Mouse (Mus musculus): Measurements from ENCODE around the gene Fam234b. TPM values are rescaled to one million over a fixed set of nuclear protein-coding genes. Genes with fewer than 3 reads are reported as not detected.

Gene Fam234b
- polyA plus RNA-seq, 1 experiment, result 4.6 TPM

- no peaks in the 10 kb centered on the region for H3K79me3 ChIP-seq (ENCODE audit: low read depth)
- H3K27me3 ChIP-seq (ENCODE audit: control insufficient read depth, insufficient read depth, insufficient read length), result no peaks in the 10 kb centered on the region
- H3K4me3 ChIP-seq (ENCODE audit: insufficient read depth, poor library complexity, severe bottlenecking), result no peak overlapping the region
- no peaks in the 10 kb centered on the region for H3K79me2 ChIP-seq (ENCODE audit: control insufficient read depth, insufficient read depth)
- no peak for TF ChIP-seq CEBPB (IDR thresholded peaks at IDR 0.05; ENCODE audit: low read depth)
- TF ChIP-seq MYOG (IDR thresholded peaks at IDR 0.05; ENCODE audit: control insufficient read depth, extremely low read depth, insufficient read length), result no peak
- no peak overlapping the region for H3ac ChIP-seq (ENCODE audit: control insufficient read depth, insufficient read length, low read depth)
- H3K36me3 ChIP-seq (ENCODE audit: control insufficient read depth, insufficient read depth), result no peaks in the 10 kb centered on the region
These were observed 66.4 kb downstream of the Fam234b start for GRCm38 (mm10) chr6:135264136-135264535.

- H3K36me3 ChIP-seq (ENCODE audit: control insufficient read depth, insufficient read depth), result no peaks in the 10 kb centered on the region
- H3K4me3 ChIP-seq (ENCODE audit: insufficient read depth, poor library complexity, severe bottlenecking), result no peak overlapping the region
- H3K79me2 ChIP-seq (ENCODE audit: control insufficient read depth, insufficient read depth), result no peaks in the 10 kb centered on the region
- no peaks in the 10 kb centered on the region for H3K27me3 ChIP-seq (ENCODE audit: control insufficient read depth, insufficient read depth, insufficient read length)
- no peak overlapping the region for H3ac ChIP-seq (ENCODE audit: control insufficient read depth, insufficient read length, low read depth)
- no peaks in the 10 kb centered on the region for H3K79me3 ChIP-seq (ENCODE audit: low read depth)
- no peak for TF ChIP-seq MYOD1 (IDR thresholded peaks at IDR 0.05; ENCODE audit: control insufficient read depth, insufficient read length, low read depth)
- no peak for TF ChIP-seq MYOG (IDR thresholded peaks at IDR 0.05; ENCODE audit: control insufficient read depth, extremely low read depth, insufficient read length)
- TF ChIP-seq CTCF (IDR thresholded peaks at IDR 0.05; ENCODE audit: control insufficient read depth, insufficient read depth, insufficient read length), result no peak
- TF ChIP-seq FOSL1 (IDR thresholded peaks at IDR 0.05; ENCODE audit: insufficient read depth, low read length, poor library complexity, severe bottlenecking), result no peak
- no peak for TF ChIP-seq CEBPB (IDR thresholded peaks at IDR 0.05; ENCODE audit: low read depth)
These were observed 68.3 kb downstream of the Fam234b start for GRCm38 (mm10) chr6:135266056-135266455.

DNA sequence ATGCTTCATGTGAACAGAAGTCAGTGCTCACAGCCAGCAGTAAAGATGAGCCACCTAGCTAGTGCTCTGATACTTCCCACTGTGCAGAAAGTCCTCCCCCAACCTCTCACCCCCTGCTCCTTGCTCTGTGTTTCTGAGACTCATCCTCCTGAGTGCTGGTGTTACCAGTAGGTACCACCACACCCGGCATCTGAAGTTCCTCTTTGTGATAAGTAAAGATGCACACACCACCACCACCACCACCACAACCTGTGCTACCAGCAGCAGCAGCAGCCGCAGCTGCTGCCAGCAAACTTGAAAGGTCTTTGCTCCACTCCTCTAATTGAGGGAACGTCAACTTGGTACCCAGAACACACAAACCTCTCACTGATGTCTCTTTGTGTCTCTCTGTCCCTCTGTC is 69.4 kb downstream of the Fam234b start:
- no peak for TF ChIP-seq CEBPB (IDR thresholded peaks at IDR 0.05; ENCODE audit: low read depth)
- no peak for TF ChIP-seq CTCF (IDR thresholded peaks at IDR 0.05; ENCODE audit: control insufficient read depth, insufficient read depth, insufficient read length)
- TF ChIP-seq USF1 (IDR thresholded peaks at IDR 0.05; ENCODE audit: low read depth), result no peak
- no peak for TF ChIP-seq MAX (IDR thresholded peaks at IDR 0.05)
- no peak for TF ChIP-seq MYOD1 (IDR thresholded peaks at IDR 0.05; ENCODE audit: control insufficient read depth, insufficient read length, low read depth)
- TF ChIP-seq FOSL1 (IDR thresholded peaks at IDR 0.05; ENCODE audit: insufficient read depth, low read length, poor library complexity, severe bottlenecking), result no peak
- TF ChIP-seq MYOG (IDR thresholded peaks at IDR 0.05; ENCODE audit: control insufficient read depth, extremely low read depth, insufficient read length), result no peak
- Histone ChIP-seq H3K79me2 (ENCODE audit: control insufficient read depth, insufficient read depth) (no peaks in the 10 kb centered on the region), H3K27me3 (ENCODE audit: control insufficient read depth, insufficient read depth, insufficient read length) (no peaks in the 10 kb centered on the region)

DNA sequence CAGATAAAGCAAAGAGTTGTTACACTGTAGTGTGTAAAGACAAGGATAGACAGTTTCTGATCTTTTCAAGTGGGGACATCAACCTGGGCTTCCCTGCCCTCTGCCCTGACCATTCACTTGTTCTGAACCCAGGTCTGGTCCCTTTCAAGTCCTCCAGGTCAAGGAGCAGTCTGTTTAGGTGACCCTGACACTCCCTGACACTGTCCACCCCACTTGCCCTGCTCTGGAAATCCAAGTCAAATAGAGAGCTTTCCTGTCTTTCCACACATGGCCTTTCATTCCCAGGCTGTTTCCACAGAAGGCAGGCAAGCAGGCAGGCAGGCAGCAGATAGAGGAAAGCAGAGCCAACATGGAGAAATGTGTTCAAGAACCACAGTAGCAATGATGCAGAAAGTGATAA is 70.6 kb downstream of the Fam234b start:
- Histone ChIP-seq H3K79me2 (ENCODE audit: control insufficient read depth, insufficient read depth) (no peaks in the 10 kb centered on the region), H3K27me3 (ENCODE audit: control insufficient read depth, insufficient read depth, insufficient read length) (no peaks in the 10 kb centered on the region), H3K4me3 (ENCODE audit: insufficient read depth, poor library complexity, severe bottlenecking) (no peak overlapping the region), H3K79me3 (ENCODE audit: low read depth) (no peaks in the 10 kb centered on the region), H3ac (ENCODE audit: control insufficient read depth, insufficient read length, low read depth) (no peak overlapping the region), H3K36me3 (ENCODE audit: control insufficient read depth, insufficient read depth) (no peaks in the 10 kb centered on the region)
- TF ChIP-seq MAX (IDR thresholded peaks at IDR 0.05) (no peak), MYOG (IDR thresholded peaks at IDR 0.05; ENCODE audit: control insufficient read depth, extremely low read depth, insufficient read length) (no peak), FOSL1 (IDR thresholded peaks at IDR 0.05; ENCODE audit: insufficient read depth, low read length, poor library complexity, severe bottlenecking) (no peak), CEBPB (IDR thresholded peaks at IDR 0.05; ENCODE audit: low read depth) (no peak), MYOD1 (IDR thresholded peaks at IDR 0.05; ENCODE audit: control insufficient read depth, insufficient read length, low read depth) (no peak), CTCF (IDR thresholded peaks at IDR 0.05; ENCODE audit: control insufficient read depth, insufficient read depth, insufficient read length) (no peak), USF1 (IDR thresholded peaks at IDR 0.05; ENCODE audit: low read depth) (no peak)

More for the DNA sequence above, 69.4 kb downstream of the Fam234b start:
- no peaks in the 10 kb centered on the region for H3K79me3 ChIP-seq (ENCODE audit: low read depth)
- no peak overlapping the region for H3K4me3 ChIP-seq (ENCODE audit: insufficient read depth, poor library complexity, severe bottlenecking)
- no peaks in the 10 kb centered on the region for H3K36me3 ChIP-seq (ENCODE audit: control insufficient read depth, insufficient read depth)
- H3ac ChIP-seq (ENCODE audit: control insufficient read depth, insufficient read length, low read depth), result no peak overlapping the region

GRCm38 (mm10) chr6:135269626-135270025 is 71.8 kb downstream of the Fam234b start:
- no peaks in the 10 kb centered on the region for H3K27me3 ChIP-seq (ENCODE audit: control insufficient read depth, insufficient read depth, insufficient read length)
- no peak overlapping the region for H3ac ChIP-seq (ENCODE audit: control insufficient read depth, insufficient read length, low read depth)
- H3K4me3 ChIP-seq (ENCODE audit: insufficient read depth, poor library complexity, severe bottlenecking), result no peak overlapping the region
- no peaks in the 10 kb centered on the region for H3K79me3 ChIP-seq (ENCODE audit: low read depth)
- no peaks in the 10 kb centered on the region for H3K79me2 ChIP-seq (ENCODE audit: control insufficient read depth, insufficient read depth)
- TF ChIP-seq MYOG (IDR thresholded peaks at IDR 0.05; ENCODE audit: control insufficient read depth, extremely low read depth, insufficient read length) (no peak), FOSL1 (IDR thresholded peaks at IDR 0.05; ENCODE audit: insufficient read depth, low read length, poor library complexity, severe bottlenecking) (no peak), MYOD1 (IDR thresholded peaks at IDR 0.05; ENCODE audit: control insufficient read depth, insufficient read length, low read depth) (no peak), CTCF (IDR thresholded peaks at IDR 0.05; ENCODE audit: control insufficient read depth, insufficient read depth, insufficient read length) (no peak)
- H3K36me3 ChIP-seq (ENCODE audit: control insufficient read depth, insufficient read depth), result no peaks in the 10 kb centered on the region

DNA sequence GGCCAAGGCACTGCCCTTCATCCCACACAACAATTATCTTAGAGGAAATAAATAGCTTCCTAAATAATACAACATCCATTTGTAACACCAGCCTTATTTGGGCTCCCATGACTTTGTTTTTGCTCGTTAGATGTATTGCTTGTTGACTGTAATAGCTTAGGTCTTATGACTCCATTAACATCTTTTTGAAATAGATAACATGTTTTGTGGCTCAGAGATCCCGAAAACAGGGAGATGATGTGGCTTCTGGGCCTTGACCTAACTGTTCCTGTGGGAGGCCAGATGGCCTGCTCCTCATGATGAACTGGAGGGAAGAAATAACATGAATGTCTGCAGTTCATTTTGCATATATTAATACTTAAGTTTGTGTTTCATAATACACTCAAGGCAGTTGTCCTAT is 74.0 kb downstream of the Fam234b start:
- no peaks in the 10 kb centered on the region for H3K79me2 ChIP-seq (ENCODE audit: control insufficient read depth, insufficient read depth)
- H3ac ChIP-seq (ENCODE audit: control insufficient read depth, insufficient read length, low read depth), result no peak overlapping the region
- TF ChIP-seq MAX (IDR thresholded peaks at IDR 0.05), result no peak
- no peak for TF ChIP-seq MYOD1 (IDR thresholded peaks at IDR 0.05; ENCODE audit: control insufficient read depth, insufficient read length, low read depth)
- TF ChIP-seq USF1 (IDR thresholded peaks at IDR 0.05; ENCODE audit: low read depth), result no peak
- no peak for TF ChIP-seq CEBPB (IDR thresholded peaks at IDR 0.05; ENCODE audit: low read depth)
- TF ChIP-seq MYOG (IDR thresholded peaks at IDR 0.05; ENCODE audit: control insufficient read depth, extremely low read depth, insufficient read length), result no peak
- no peak for TF ChIP-seq FOSL1 (IDR thresholded peaks at IDR 0.05; ENCODE audit: insufficient read depth, low read length, poor library complexity, severe bottlenecking)
- TF ChIP-seq CTCF (IDR thresholded peaks at IDR 0.05; ENCODE audit: control insufficient read depth, insufficient read depth, insufficient read length), result no peak
- H3K4me3 ChIP-seq (ENCODE audit: insufficient read depth, poor library complexity, severe bottlenecking), result no peak overlapping the region
- H3K36me3 ChIP-seq (ENCODE audit: control insufficient read depth, insufficient read depth), result no peaks in the 10 kb centered on the region
- no peaks in the 10 kb centered on the region for H3K27me3 ChIP-seq (ENCODE audit: control insufficient read depth, insufficient read depth, insufficient read length)
- no peaks in the 10 kb centered on the region for H3K79me3 ChIP-seq (ENCODE audit: low read depth)
